Mouse (Mus musculus) midbrain, embryonic 16.5 days (tissue): ENCODE results near the gene Cdkal1. TPM values are rescaled to one million over a fixed set of nuclear protein-coding genes. Genes with fewer than 3 reads are reported as not detected.

Source experiments
- ATAC-seq: fragments of 200-750 bp; cut with Nextera tagmentation; 2 replicates; pipeline ENCODE4 v1.8.0; 2017; ENCODE audit warnings: moderate TSS enrichment
- H3K27ac ChIP-seq: fragments of 300-500 bp; sonication (generic); 2 replicates; pipeline ENCODE4 v1.5.1; 2014; ENCODE audit warnings: mild to moderate bottlenecking, low read length, mixed read lengths
- H3K27me3 ChIP-seq: fragments of 300-500 bp; sonication (generic); 2 replicates; pipeline ENCODE4 v1.6.1; 2014; ENCODE audit warnings: low read depth, low read length, mixed read lengths; ENCODE audit not compliant: control insufficient read depth, insufficient read depth
- H3K36me3 ChIP-seq: fragments of 300-500 bp; sonication (generic); 2 replicates; pipeline ENCODE4 v1.6.1; 2014; ENCODE audit warnings: mild to moderate bottlenecking, low read length, moderate library complexity, mixed read lengths; ENCODE audit not compliant: control insufficient read depth, insufficient read depth
- H3K4me1 ChIP-seq: fragments of 300-500 bp; sonication (generic); 2 replicates; pipeline ENCODE4 v1.6.1; 2014; ENCODE audit warnings: mild to moderate bottlenecking, low read length, mixed read lengths; ENCODE audit not compliant: control insufficient read depth, insufficient read depth
- H3K4me2 ChIP-seq: fragments of 300-500 bp; sonication (generic); 2 replicates; pipeline ENCODE4 v1.6.1; 2014; ENCODE audit warnings: mild to moderate bottlenecking, low read length, mixed read lengths
- H3K4me3 ChIP-seq: fragments of 300-500 bp; sonication (generic); 2 replicates; pipeline ENCODE4 v1.5.1; 2014; ENCODE audit warnings: low read depth, mild to moderate bottlenecking, low read length, moderate library complexity, mixed read lengths
- H3K9ac ChIP-seq: fragments of 300-500 bp; sonication (generic); 2 replicates; pipeline ENCODE4 v1.6.1; 2014; ENCODE audit warnings: low read depth, low read length, mixed read lengths
- H3K9me3 ChIP-seq: fragments of 300-500 bp; sonication (generic); replicated peaks from 2 replicates; pipeline ENCODE4 v1.6.1; 2014; ENCODE audit warnings: mild to moderate bottlenecking, low read length, mixed read lengths; ENCODE audit not compliant: control insufficient read depth, poor library complexity, severe bottlenecking
- WGBS: fragments of 180-500 bp; shearing (Covaris S2); extraction: QIAGEN DNeasy Blood & Tissue Kit; methylation state at CpG from one replicate; pipeline ENCODE4 v1.1.7; 2014; 5-methylcytosine and 5-hydroxymethylcytosine counted together
- polyA plus RNA-seq: library from polyadenylated mRNA; unstranded; fragments of >200 nt; fragmentation: Nextera tagmentation; extraction: Ambion mirVana; gene quantifications from 2 replicates; pipeline ENCODE4 v1.2.1, GENCODE M21; 2015

Gene Cdkal1
- polyA plus RNA-seq, 1 experiment from 2014 or later, result 21.4 TPM

- Histone ChIP-seq H3K36me3 (no peaks in the 10 kb centered on the region), H3K27me3 (no peaks in the 10 kb centered on the region), H3K4me3 (no peak overlapping the region), H3K4me2 (no peak overlapping the region), H3K9me3 (no peaks in the 10 kb centered on the region), H3K9ac (no peak overlapping the region), H3K27ac (no peak overlapping the region), H3K4me1 (no peaks in the 10 kb centered on the region)
- 100% methylated on average over 1 of the region's 1 CpGs for WGBS
- ATAC-seq, result no peak
Measured at GRCm38 (mm10) chr13:29473779-29474178, 381.7 kb downstream of the Cdkal1 start.

DNA sequence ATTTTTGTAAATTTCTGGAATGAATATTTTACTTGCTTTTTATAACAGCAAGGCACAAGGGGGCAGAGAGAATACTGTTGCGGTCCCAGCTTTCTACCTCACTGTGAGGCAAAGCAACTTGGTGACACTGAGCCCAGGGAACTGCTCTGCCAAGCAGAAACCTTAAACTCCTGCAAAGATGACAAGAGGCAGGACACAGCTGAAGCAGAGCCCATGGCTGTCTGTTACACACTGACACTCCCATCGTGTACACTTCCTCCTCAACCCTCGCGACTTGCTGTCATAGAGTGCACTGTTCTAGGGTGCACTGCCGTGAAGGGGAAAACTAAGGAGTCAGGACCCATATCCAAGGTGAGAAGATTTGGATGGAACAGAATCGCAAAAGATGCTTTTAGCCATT, 393.2 kb downstream of the Cdkal1 start:
- Histone ChIP-seq H3K27ac (no peak overlapping the region), H3K4me1 (no peaks in the 10 kb centered on the region), H3K9me3 (no peaks in the 10 kb centered on the region), H3K36me3 (no peaks in the 10 kb centered on the region), H3K4me3 (no peak overlapping the region), H3K9ac (no peak overlapping the region), H3K4me2 (no peak overlapping the region), H3K27me3 (no peaks in the 10 kb centered on the region)
- WGBS, result 94% methylated on average over 6 of the region's 6 CpGs
- no peak for ATAC-seq

DNA sequence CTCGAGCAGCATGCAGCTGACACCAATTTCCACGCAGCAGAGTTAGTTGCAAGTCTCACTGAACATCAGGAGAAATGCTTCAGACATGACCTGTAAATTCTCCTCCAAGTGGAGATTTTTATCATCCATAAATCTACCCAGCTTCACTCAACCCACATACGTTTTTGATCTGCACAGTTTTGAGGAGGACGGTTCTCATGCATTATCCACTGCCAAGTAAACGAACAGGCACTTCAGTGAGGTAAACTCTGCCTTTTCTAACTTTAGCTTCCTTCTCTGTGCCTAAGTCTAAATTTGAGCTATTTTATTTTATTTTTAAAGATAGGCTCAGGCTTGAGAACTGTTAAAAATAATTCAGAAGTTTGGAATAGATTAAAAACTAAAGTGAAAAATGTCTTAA, 394.7 kb downstream of the Cdkal1 start:
- no peak for ATAC-seq
- H3K9me3 ChIP-seq, result no peaks in the 10 kb centered on the region
- no peak overlapping the region for H3K9ac ChIP-seq
- no peaks in the 10 kb centered on the region for H3K4me1 ChIP-seq
- no peaks in the 10 kb centered on the region for H3K36me3 ChIP-seq
- 84% methylated on average over 5 of the region's 5 CpGs for WGBS
- no peak overlapping the region for H3K4me3 ChIP-seq
- no peaks in the 10 kb centered on the region for H3K27me3 ChIP-seq
- no peak overlapping the region for H3K27ac ChIP-seq
- H3K4me2 ChIP-seq, result no peak overlapping the region

DNA sequence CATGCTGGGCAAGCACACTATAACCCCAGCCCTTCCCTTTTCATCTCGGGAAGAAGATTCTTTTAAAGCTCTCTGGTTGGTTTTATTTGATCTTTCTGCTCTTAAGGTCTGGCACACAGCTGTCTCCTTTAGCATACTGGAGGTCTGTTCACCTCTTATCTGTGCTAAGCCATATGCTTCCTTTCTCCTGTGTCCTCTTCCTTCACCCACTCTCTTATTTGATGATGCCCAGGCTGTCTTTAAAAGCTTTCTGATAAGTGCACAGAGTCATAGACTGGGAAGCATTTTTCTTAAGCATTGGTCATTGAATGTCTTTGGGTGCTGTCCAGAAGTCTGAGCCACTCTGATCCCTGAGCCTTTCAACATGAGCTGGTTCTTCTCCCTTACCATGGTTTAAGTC, 397.1 kb downstream of the Cdkal1 start:
- Histone ChIP-seq H3K9me3 (no peaks in the 10 kb centered on the region), H3K9ac (no peak overlapping the region), H3K27me3 (no peaks in the 10 kb centered on the region), H3K27ac (no peak overlapping the region), H3K4me1 (no peaks in the 10 kb centered on the region), H3K36me3 (no peaks in the 10 kb centered on the region), H3K4me2 (no peak overlapping the region), H3K4me3 (no peak overlapping the region)
- ATAC-seq, result no peak
- 75% methylated on average over 1 of the region's 1 CpGs for WGBS

GRCm38 (mm10) chr13:29437067-29437466, 418.4 kb downstream of the Cdkal1 start:
- ATAC-seq, result no peak
- Histone ChIP-seq H3K36me3 (no peaks in the 10 kb centered on the region), H3K4me2 (no peak overlapping the region), H3K27me3 (no peaks in the 10 kb centered on the region), H3K9me3 (no peaks in the 10 kb centered on the region), H3K4me1 (no peaks in the 10 kb centered on the region), H3K27ac (no peak overlapping the region), H3K4me3 (no peak overlapping the region), H3K9ac (no peak overlapping the region)
- 81% methylated on average over 2 of the region's 2 CpGs for WGBS

- 0 out of 2 replicates have a peak overlapping the region, but pooled peaks have one; percentile 7 for H3K27ac ChIP-seq
- ATAC-seq, result no peak
- 48% methylated on average over 4 of the region's 4 CpGs for WGBS
- H3K9ac ChIP-seq, result no peak overlapping the region
- H3K27me3 ChIP-seq, result no peaks in the 10 kb centered on the region
- H3K4me2 ChIP-seq, result no peak overlapping the region
- no peaks in the 10 kb centered on the region for H3K36me3 ChIP-seq
- H3K4me3 ChIP-seq, result no peak overlapping the region
- no peaks in the 10 kb centered on the region for H3K9me3 ChIP-seq
- no peaks in the 10 kb centered on the region; the same call in 1 of the 2 replicates for H3K4me1 ChIP-seq
Measured at GRCm38 (mm10) chr13:29434726-29435125, 420.7 kb downstream of the Cdkal1 start.

- H3K27me3 ChIP-seq, result no peaks in the 10 kb centered on the region
- WGBS, result 59% methylated on average over 4 of the region's 4 CpGs
- ATAC-seq, result no peak
Measured at GRCm38 (mm10) chr13:29430919-29431318, 424.6 kb downstream of the Cdkal1 start.

GRCm38 (mm10) chr13:29429877-29430276, 425.6 kb downstream of the Cdkal1 start:
- ATAC-seq, result no peak
- Histone ChIP-seq H3K9ac (no peak overlapping the region), H3K4me2 (no peak overlapping the region), H3K27ac (no peak overlapping the region), H3K36me3 (no peaks in the 10 kb centered on the region), H3K27me3 (no peaks in the 10 kb centered on the region), H3K4me1 (no peaks in the 10 kb centered on the region; the same call in 1 of the 2 replicates), H3K4me3 (no peak overlapping the region), H3K9me3 (no peaks in the 10 kb centered on the region)
- WGBS, result 65% methylated on average over 4 of the region's 4 CpGs

More at GRCm38 (mm10) chr13:29430919-29431318, 424.6 kb downstream of the Cdkal1 start:
- Histone ChIP-seq H3K4me2 (no peak overlapping the region), H3K36me3 (no peaks in the 10 kb centered on the region), H3K27ac (no peak overlapping the region), H3K4me3 (no peak overlapping the region), H3K4me1 (no peaks in the 10 kb centered on the region; the same call in 1 of the 2 replicates), H3K9ac (no peak overlapping the region), H3K9me3 (no peaks in the 10 kb centered on the region)

GRCm38 (mm10) chr13:29429196-29429595, 426.3 kb downstream of the Cdkal1 start:
- Histone ChIP-seq H3K36me3 (no peaks in the 10 kb centered on the region), H3K4me3 (no peak overlapping the region), H3K9me3 (no peaks in the 10 kb centered on the region), H3K4me1 (no peaks in the 10 kb centered on the region; the same call in 1 of the 2 replicates), H3K27me3 (no peaks in the 10 kb centered on the region), H3K4me2 (no peak overlapping the region), H3K27ac (no peak overlapping the region), H3K9ac (no peak overlapping the region)
- 90% methylated on average over 6 of the region's 6 CpGs for WGBS
- no peak for ATAC-seq
